Mouse (Mus musculus): ENCODE results near the gene Defb36. TPM values are rescaled to one million over a fixed set of nuclear protein-coding genes. Genes with fewer than 3 reads are reported as not detected.

Gene Defb36
- polyA plus RNA-seq, 1 experiment from 2014 or later: not detected

DNA sequence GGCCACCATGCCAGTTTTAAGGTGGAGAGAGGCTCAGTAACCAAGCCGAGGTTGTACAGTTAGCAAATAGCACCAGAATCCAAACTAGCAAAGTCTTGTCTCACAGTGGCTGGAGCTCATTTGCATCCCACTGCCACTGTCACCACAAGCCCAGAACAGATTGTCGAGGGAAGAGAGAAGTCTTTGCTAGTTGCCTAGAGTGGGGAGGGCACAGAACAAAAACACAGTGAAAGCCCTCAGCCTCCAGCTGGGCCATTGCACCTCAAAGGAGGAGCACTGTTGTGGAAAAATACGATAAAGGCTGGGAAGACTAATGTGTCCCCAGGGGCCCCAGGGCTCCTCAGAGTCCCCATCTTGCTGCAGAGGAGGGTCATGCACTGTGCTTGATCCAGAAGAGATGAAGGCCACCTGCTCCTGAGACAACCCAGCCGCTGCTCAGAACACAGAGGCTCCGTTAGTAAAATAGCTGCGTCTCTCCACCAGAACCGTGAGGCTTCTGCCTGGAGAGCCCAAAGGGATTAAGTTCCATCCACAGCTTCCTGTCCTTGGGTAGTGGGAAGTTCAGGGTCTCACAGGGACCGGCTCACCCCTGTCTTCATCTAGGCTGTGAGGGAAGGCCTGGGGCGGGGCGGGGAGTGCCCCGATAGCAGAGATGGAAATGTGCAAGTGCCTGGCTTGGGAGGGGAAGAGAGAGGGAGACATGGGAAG is 35.4 kb downstream of the Defb36 start:
- no peak overlapping the region for H3K4me2 ChIP-seq
- peaks cover 18% of the 10 kb centered on the region for H3K27me3 ChIP-seq (replicated peaks)
- H3K9me3 ChIP-seq (replicated peaks): no peaks in the 10 kb centered on the region
- 34% methylated on average over 11 of the region's 11 CpGs for WGBS (ENCODE audit: insufficient replicate concordance)
- ATAC-seq: no peak
- H3K4me3 ChIP-seq: no peak overlapping the region
- H3K27ac ChIP-seq: 0 out of 2 replicates have a peak overlapping the region, but pooled peaks have one; percentile 4
- H3K4me1 ChIP-seq: no peaks in the 10 kb centered on the region
- H3K36me3 ChIP-seq: no peaks in the 10 kb centered on the region
- no peak overlapping the region for H3K9ac ChIP-seq

GRCm38 (mm10) chr2:152652901-152653620 is 48.9 kb downstream of the Defb36 start:
- H3K36me3 ChIP-seq: no peaks in the 10 kb centered on the region
- H3K9me3 ChIP-seq (replicated peaks): no peaks in the 10 kb centered on the region
- H3K27me3 ChIP-seq (replicated peaks): no peaks in the 10 kb centered on the region
- no peak overlapping the region for H3K9ac ChIP-seq
- peaks cover 7% of the 10 kb centered on the region; the same call in 1 of the 2 replicates for H3K4me1 ChIP-seq
- no peak overlapping the region for H3K27ac ChIP-seq
- 45% methylated on average over 10 of the region's 10 CpGs for WGBS (ENCODE audit: insufficient replicate concordance)
- H3K4me2 ChIP-seq: no peak overlapping the region
- no peak for ATAC-seq
- H3K4me3 ChIP-seq: no peak overlapping the region

DNA sequence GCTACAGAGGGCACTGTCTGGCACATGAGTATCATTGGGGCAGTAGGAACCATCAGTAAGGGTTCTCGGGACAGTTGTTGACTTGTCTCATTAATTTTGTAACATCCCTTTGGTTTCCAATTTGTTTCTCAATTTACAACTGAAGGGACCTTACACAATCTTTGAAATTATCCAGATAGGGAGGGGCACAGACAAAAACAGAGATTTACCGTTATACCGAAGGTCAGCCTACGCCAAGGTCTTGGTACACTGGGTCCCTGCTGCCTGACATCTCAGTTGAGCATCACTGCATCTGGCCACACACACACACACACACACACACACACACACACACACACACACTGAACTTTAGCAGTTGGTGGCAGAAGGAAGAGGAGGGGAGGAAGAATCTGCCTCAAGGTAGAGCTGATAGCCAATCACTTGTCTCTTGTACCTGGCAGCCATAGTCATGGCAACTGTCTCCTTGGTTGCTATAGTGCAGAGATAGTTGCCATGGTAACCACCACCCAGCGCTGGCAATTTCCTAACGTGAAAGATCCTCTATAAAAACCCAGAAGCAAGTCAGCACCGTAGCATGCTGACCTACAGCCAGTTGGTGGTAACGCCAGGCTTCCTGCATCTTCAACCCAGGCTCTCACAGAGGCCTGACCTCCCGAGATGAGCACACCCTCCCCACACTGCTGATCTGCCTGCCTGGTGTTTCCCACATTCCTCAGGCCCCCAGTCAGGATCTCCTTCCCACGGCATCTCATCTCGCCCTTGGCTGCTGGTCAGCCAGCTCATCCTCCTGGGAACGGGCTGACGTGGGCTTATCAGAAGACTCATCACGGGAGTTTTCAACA is 50.0 kb downstream of the Defb36 start:
- Histone ChIP-seq H3K4me2 (no peak overlapping the region), H3K4me1 (peaks cover 7% of the 10 kb centered on the region; the same call in 1 of the 2 replicates), H3K27me3 (replicated peaks) (no peaks in the 10 kb centered on the region), H3K27ac (no peak overlapping the region), H3K36me3 (no peaks in the 10 kb centered on the region), H3K9ac (no peak overlapping the region), H3K4me3 (no peak overlapping the region), H3K9me3 (replicated peaks) (no peaks in the 10 kb centered on the region)
- 35% methylated on average over 14 of the region's 14 CpGs for WGBS (ENCODE audit: insufficient replicate concordance)
- no peak for ATAC-seq

DNA sequence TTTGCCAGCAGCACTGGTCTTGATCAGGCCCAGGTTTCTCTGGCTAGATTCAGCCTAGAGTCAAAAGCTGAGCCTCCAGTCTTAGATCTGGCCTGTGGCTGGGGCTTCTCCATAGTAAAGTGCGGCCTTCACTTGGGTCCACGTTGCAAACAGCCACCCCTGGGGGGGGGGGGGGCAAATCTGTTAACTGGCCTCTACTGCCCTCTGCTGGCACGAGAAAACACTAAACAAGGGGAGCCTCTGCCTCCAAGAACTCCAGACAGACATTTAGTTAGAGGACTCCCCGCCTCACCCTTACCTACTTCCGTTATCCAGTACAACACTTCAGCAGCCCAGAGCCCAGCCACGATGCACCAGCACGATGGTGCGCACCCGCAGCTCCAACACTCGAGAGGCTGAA is 53.3 kb downstream of the Defb36 start:
- H3K36me3 ChIP-seq: no peaks in the 10 kb centered on the region
- no peaks in the 10 kb centered on the region for H3K9me3 ChIP-seq (replicated peaks)
- WGBS (ENCODE audit: insufficient replicate concordance): 44% methylated on average over 10 of the region's 10 CpGs
- ATAC-seq: no peak
- no peak overlapping the region for H3K9ac ChIP-seq
- no peaks in the 10 kb centered on the region for H3K27me3 ChIP-seq (replicated peaks)
- peaks cover 7% of the 10 kb centered on the region; the same call in 1 of the 2 replicates for H3K4me1 ChIP-seq
- H3K27ac ChIP-seq: no peak overlapping the region
- H3K4me3 ChIP-seq: no peak overlapping the region
- H3K4me2 ChIP-seq: no peak overlapping the region

GRCm38 (mm10) chr2:152661163-152661562 is 57.0 kb downstream of the Defb36 start:
- no peaks in the 10 kb centered on the region for H3K4me1 ChIP-seq
- H3K4me2 ChIP-seq: no peak overlapping the region
- no peaks in the 10 kb centered on the region for H3K9me3 ChIP-seq (replicated peaks)
- H3K9ac ChIP-seq: no peak overlapping the region
- 52% methylated on average over 6 of the region's 6 CpGs for WGBS (ENCODE audit: insufficient replicate concordance)
- H3K27ac ChIP-seq: no peak overlapping the region
- ATAC-seq: no peak
- H3K4me3 ChIP-seq: no peak overlapping the region
- H3K27me3 ChIP-seq (replicated peaks): no peaks in the 10 kb centered on the region
- no peaks in the 10 kb centered on the region for H3K36me3 ChIP-seq

Other genes starting within 250 kb of the Defb36 start
- gene Nrsn2, start 227.7 kb upstream of the Defb36 start, polyA plus RNA-seq (2016; fragmentation: Nextera tagmentation; extraction: Ambion mirVana): 0.08 TPM in 1 of 2 replicates, not detected in the other
- gene Sox12, start 206.3 kb upstream of the Defb36 start, polyA plus RNA-seq (2016; fragmentation: Nextera tagmentation; extraction: Ambion mirVana): 3.5 and 3.7 TPM in 2 replicates
- 29.4 and 29.7 TPM in 2 replicates for gene Zcchc3, start 189.3 kb upstream of the Defb36 start, polyA plus RNA-seq (2016; fragmentation: Nextera tagmentation; extraction: Ambion mirVana)
- 0.27 and 0.35 TPM in 2 replicates for gene 6820408C15Rik, start 188.7 kb upstream of the Defb36 start, polyA plus RNA-seq (2016; fragmentation: Nextera tagmentation; extraction: Ambion mirVana)
- gene Defb23, start 139.7 kb upstream of the Defb36 start, polyA plus RNA-seq (2016; fragmentation: Nextera tagmentation; extraction: Ambion mirVana): not detected in 2 replicates
- not detected in 2 replicates for gene Defb20, start 127.3 kb upstream of the Defb36 start, polyA plus RNA-seq (2016; fragmentation: Nextera tagmentation; extraction: Ambion mirVana)
- not detected in 2 replicates for gene Defb22, start 114.2 kb upstream of the Defb36 start, polyA plus RNA-seq (2016; fragmentation: Nextera tagmentation; extraction: Ambion mirVana)
- not detected in 2 replicates for gene Defb26, start 92.6 kb upstream of the Defb36 start, polyA plus RNA-seq (2016; fragmentation: Nextera tagmentation; extraction: Ambion mirVana)
- not detected in 2 replicates for gene Defb28, start 86.1 kb upstream of the Defb36 start, polyA plus RNA-seq (2016; fragmentation: Nextera tagmentation; extraction: Ambion mirVana)
- not detected in 2 replicates for gene Defb29, start 64.2 kb upstream of the Defb36 start, polyA plus RNA-seq (2016; fragmentation: Nextera tagmentation; extraction: Ambion mirVana)
- gene Gm17416, start 35.0 kb upstream of the Defb36 start, polyA plus RNA-seq (2016; fragmentation: Nextera tagmentation; extraction: Ambion mirVana): not detected in 2 replicates
- gene Defb21, start 31.6 kb upstream of the Defb36 start, polyA plus RNA-seq (2016; fragmentation: Nextera tagmentation; extraction: Ambion mirVana): not detected in 2 replicates
- gene Defb19, start 24.0 kb upstream of the Defb36 start, polyA plus RNA-seq (2016; fragmentation: Nextera tagmentation; extraction: Ambion mirVana): not detected in 2 replicates
- gene Defb45, start 4.9 kb upstream of the Defb36 start, polyA plus RNA-seq (2016; fragmentation: Nextera tagmentation; extraction: Ambion mirVana): not detected in 2 replicates
- gene Defb25, start 18.7 kb downstream of the Defb36 start, polyA plus RNA-seq (2016; fragmentation: Nextera tagmentation; extraction: Ambion mirVana): 0.56 TPM in 1 of 2 replicates, not detected in the other
- 1.3 and 1.4 TPM in 2 replicates for gene Rem1, start 22.6 kb downstream of the Defb36 start, polyA plus RNA-seq (2016; fragmentation: Nextera tagmentation; extraction: Ambion mirVana)
- gene H13, start 65.1 kb downstream of the Defb36 start, polyA plus RNA-seq (2016; fragmentation: Nextera tagmentation; extraction: Ambion mirVana): 57.5 and 59.1 TPM in 2 replicates
- 26.4 and 27.2 TPM in 2 replicates for gene Mcts2, start 82.7 kb downstream of the Defb36 start, polyA plus RNA-seq (2016; fragmentation: Nextera tagmentation; extraction: Ambion mirVana)
- gene Id1, start 131.9 kb downstream of the Defb36 start, polyA plus RNA-seq (2016; fragmentation: Nextera tagmentation; extraction: Ambion mirVana): 28.1 and 30.6 TPM in 2 replicates
- gene Cox4i2, start 149.8 kb downstream of the Defb36 start, polyA plus RNA-seq (2016; fragmentation: Nextera tagmentation; extraction: Ambion mirVana): 2.5 and 3.4 TPM in 2 replicates
- 127 and 137 TPM in 2 replicates for gene Bcl2l1, start 227.4 kb downstream of the Defb36 start, polyA plus RNA-seq (2016; fragmentation: Nextera tagmentation; extraction: Ambion mirVana)
- gene Tpx2, start 243.6 kb downstream of the Defb36 start, polyA plus RNA-seq (2016; fragmentation: Nextera tagmentation; extraction: Ambion mirVana): 88.0 and 89.9 TPM in 2 replicates

All from liver, embryonic 12.5 days (tissue).